Mouse (Mus musculus): ENCODE measurements at regions not wholly inside any gene's neighbourhood (a gene's known extent, or its start where the extent isn't known, plus 50 kb on each side); places are given as distances from the start of the nearest gene placed in this dataset.

- TF ChIP-seq GATA1 (IDR thresholded peaks at IDR 0.05; ENCODE audit: borderline replicate concordance, low read length) (no peak), FLI1 (IDR thresholded peaks at IDR 0.05; ENCODE audit: low read length) (no peak)
These were observed 156.1 kb upstream of the Irx6 start for GRCm38 (mm10) chr8:92518031-92518430.

Data from megakaryocyte, embryonic 14.5 days (primary cell).